Mouse (Mus musculus) ES-Bruce4 (cell line): ENCODE measurements around the gene Trappc5.

Experiments used
- CTCF ChIP-seq: IDR thresholded peaks from one replicate; pipeline ENCODE4 v1.8.1; 2011; ENCODE audit warnings: low read depth, low read length
- EP300 ChIP-seq: IDR thresholded peaks from 2 replicates; pipeline ENCODE4 v1.6.1; 2011; ENCODE audit warnings: low read depth, low read length; ENCODE audit not compliant: insufficient read depth

DNA sequence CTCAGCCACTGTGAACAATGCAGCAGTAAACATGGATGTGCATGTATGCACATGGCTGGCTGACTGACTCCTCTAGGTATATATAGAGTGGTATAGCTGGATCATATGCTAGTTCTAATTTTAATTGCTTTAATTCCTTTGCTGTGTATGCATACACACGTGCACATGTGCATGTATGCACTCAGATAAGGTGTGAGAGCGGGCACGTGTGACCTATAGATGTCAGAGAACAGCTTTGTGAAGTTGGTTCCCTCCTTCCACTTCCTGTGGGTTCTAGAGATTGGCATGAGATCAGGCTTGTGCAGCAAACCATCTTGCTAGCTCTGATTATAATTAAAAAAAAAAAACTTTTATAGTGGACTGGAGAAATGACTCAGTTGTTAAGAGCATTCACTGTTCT is 23.3 kb upstream of the Trappc5 start:
- TF ChIP-seq CTCF: no peak
- TF ChIP-seq EP300: no peak
